Mouse (Mus musculus) cerebral cortex, adult 2 months (tissue): ENCODE measurements around the gene Olfr1324.

Source experiments
- WGBS: fragments of 180-500 bp; shearing (Covaris S2); methylation state at CpG from one replicate; pipeline ENCODE4 v1.1.7; 2018; 5-methylcytosine and 5-hydroxymethylcytosine counted together

Olfr1324 gene

DNA sequence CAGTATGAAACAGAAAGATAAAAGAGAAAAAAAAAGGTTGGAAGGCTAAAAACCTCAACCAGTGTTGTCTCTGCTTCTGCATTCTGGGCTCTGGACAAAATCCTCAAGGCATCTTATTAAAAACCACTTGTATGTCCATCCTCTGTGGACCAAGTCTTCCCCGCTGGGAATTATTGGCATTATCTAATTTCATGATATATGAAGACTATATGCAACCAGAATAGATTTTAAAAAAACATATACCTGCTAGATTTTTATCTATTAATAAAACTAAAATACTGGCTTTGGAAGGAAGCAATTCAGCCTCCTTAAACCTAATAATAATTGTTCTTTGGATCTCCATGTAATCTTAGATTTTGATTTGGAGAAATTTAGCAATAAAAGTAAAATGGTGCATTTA is at the start of gene Olfr1324:
TSS of gene Olfr1324 (minus strand) at position 101 of the 400 bp plus-strand sequence.
- WGBS, result 96% methylated on average over 1 of the region's 1 CpGs

DNA sequence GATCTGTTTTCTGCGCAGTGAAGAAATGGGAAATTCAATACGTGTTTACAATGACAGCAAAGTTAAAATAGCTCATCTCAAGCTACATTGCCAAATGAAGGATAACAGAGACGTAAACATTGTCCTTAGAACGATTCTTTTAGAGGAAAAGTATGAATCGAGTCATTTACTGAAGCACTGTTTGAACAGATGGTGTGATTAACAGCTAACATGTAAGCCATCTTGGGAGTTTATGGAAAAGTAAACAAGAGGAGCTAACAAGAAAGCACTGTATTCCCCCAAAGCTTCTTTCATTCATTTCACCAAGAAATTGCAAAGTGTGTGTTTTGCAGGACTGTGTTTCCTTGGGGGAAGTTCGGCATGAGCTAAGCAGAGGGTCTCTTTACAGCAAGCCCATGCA is 42.0 kb upstream of the Olfr1324 start:
- 46% methylated on average over 6 of the region's 6 CpGs for WGBS

DNA sequence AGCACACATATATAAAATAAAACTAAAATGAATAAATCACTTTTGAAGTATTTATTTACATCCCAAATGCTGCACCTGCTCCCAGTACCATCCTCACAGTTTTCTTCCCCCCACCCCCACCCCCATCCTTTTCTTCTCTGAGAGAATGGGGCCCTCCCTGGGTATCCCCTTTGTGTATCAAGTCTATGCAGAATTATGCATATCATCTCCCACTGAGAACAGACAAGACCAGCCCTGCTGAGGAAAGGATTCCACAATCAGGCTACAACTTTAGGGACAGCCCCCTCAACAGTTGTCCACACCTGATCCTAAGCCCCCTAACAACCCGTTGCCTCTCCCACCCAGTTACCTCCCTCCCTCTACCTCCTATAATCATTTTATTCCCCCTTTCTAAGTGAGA is 27.8 kb upstream of the Olfr1324 start:
- WGBS, result 40% methylated on average over 1 of the region's 1 CpGs

DNA sequence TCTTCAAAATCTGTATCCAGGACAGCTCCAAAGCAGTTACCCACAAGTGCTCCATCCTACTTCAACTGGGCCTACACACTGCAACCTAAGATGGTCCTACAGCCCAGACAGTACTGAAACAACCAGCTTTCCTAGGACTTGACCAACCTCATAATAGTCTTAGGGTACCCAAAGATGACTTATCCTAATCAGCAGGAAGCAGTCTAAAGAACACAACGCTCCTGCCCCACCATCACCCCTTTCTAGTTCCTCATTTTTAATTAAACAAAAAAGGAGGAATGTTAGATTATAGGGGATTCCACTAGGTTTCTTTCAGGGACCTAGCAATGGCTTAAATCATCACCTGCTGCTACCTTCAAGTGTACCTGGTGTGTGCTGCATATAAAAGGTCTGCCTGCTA is 15.1 kb upstream of the Olfr1324 start:
- WGBS, result 75% methylated on average over 1 of the region's 1 CpGs

DNA sequence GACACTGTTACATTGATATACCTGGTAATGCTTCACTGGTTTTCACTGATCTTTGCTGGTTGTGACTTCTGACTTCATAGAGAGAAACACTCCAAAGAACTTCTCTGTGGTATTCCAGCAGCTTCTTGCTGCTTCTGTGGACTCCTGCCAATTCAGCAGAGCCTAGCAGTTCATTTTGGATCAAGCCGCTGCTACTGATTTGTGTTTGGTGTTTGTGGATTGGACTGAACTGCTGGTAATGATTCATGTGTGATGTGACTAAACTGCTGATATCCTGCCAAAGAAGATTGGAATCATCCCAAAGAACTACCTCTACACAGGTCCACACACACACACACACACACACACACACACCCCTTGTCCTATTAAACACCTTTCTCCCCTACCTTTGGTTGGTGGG is 14.4 kb upstream of the Olfr1324 start:
- 44% methylated on average over 1 of the region's 1 CpGs for WGBS

DNA sequence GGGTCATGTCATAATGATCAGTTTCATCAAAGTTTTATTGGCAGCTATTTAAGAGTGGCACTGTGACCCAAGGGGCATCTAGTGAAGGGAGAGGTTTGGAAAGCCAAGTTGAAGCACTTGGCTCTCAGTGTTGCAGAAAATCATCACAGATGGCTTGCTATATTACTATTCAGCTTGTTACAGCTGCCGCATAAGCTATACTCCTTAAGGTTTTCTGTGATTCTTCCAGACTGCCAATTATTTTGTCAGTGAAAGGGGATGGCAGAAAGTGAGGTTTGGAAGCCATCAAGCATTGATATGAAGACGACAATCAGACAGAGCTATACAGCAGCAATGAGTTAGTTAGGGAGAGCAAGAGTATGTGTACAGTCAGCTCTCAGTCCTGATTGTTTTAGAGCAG is 4.2 kb upstream of the Olfr1324 start:
- 61% methylated on average over 2 of the region's 2 CpGs for WGBS

DNA sequence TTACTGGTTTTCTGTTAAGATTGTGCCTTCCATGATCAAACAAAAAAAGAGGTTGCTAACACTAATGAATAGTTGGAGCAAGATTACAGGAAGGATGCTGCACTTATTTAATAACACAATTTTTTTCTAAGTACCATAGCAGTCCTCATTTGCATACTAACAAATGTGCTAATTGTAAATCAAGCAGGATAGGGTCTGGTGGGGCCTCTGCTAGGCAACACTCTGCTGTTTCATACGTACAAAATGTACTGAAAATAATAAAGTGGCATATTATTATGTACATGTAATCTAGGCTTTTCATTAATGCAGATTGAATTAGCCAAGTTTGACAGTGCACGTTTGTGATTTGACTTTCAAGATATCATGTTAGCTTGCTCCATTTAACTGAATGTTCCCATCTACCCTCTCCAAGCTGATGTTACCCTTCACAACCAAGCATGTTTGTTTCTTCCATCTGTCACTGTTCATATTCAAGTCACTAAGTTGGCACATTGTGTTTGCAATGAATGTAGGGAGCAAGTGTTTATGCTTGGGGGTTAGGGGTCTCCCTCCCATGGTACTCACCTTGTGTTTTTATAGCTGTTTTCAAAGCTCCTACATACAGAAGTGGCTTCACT is 478 bp downstream of the Olfr1324 start:
- WGBS, result 53% methylated on average over 2 of the region's 2 CpGs

DNA sequence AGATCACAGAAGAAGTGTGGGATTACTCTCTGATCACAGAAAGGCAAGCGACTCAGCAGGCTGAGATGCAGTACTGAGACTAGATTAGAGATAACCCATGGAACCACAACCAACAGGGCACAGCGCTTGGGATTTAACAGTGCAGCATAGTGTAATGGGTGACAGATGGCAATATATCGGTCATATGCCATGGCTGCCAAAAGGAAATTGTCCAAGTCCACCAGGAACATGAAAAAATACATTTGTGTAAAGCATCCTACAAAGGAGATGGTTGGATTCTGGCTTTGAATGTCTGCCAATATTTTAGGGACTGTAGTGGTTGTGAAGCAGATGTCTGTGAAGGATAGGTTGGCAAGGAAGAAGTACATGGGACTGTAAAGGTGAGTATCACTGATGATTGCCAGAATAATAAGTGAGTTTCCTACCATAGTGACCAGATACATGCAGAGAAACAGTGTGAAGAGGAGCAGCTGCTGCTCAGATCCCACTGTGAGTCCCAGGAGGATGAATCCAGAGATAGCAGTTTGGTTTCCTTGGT is 2.3 kb downstream of the Olfr1324 start:
- WGBS, result 66% methylated on average over 3 of the region's 3 CpGs

DNA sequence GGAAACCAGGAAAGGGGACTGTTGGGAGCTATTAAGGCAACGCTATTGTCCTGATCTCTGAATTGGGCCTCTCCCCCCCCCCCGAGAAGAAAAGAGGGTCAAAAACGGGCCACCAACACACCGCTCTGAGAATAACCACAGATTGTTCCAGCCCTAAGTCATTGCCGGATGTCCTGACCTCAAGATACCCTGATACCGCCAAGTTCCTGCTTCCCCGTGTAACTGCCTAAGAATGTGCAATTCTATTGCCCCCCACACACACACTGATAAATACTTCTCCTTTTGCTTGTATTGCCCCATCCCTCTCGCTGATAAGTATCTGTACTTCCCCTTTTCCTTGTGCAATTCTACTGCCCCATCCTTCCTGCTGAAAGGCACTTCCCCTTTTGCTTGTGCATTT is 17.9 kb downstream of the Olfr1324 start:
- 84% methylated on average over 8 of the region's 8 CpGs for WGBS

DNA sequence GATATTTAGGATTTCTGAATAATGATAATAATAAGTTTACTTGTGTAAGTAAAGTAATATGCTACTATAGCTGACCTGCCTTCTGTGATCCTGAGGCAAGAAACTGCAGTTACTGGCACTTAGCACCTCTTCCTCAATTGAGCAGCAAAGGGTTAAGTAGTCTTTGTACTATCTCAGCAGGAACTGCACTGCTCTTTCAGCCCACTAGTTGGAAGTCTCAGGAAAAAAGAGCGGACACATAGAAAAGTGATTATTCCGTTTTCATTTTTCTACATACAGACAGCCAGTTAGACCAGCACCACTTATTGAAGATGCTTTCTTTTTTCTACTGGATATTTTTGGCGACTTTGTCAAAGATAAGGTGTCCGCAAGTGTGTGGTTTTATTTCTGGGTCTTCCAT is 37.7 kb downstream of the Olfr1324 start:
- WGBS, result 77% methylated on average over 4 of the region's 4 CpGs

DNA sequence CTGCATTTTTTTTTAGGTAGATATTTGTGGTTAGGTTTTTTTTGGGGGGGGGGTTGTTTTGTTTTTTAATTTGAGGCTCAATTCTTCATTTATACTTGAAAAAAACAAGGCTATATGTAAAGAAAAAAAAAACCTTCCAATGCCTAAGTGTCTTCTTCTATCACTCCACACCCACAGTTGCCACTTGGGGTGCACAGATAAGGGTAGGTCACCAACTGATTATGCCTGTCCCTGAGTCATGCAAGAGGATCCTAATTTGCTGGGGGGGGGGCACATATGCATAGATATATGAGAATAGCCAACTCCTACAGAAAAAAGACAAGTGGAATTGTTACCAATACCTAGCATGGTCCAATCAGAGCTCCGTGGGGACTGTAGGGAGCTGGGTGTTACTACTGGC is 53.3 kb downstream of the Olfr1324 start:
- 90% methylated on average over 1 of the region's 1 CpGs for WGBS
